Mouse (Mus musculus) hindbrain, embryonic 16.5 days (tissue): ENCODE measurements around the gene Apoc1. TPM values are rescaled to one million over a fixed set of nuclear protein-coding genes. Genes with fewer than 3 reads are reported as not detected.

ENCODE experiments used
- ATAC-seq: fragments of 200-750 bp; cut with Nextera tagmentation; 2 replicates; pipeline ENCODE4 v1.8.0; 2017; ENCODE audit warnings: moderate TSS enrichment, moderate library complexity
- H3K27ac ChIP-seq: fragments of 300-500 bp; sonication (generic); 2 replicates; pipeline ENCODE4 v1.5.1; 2014; ENCODE audit warnings: low read depth, mild to moderate bottlenecking, control low read depth, low read length, moderate library complexity
- H3K27me3 ChIP-seq: fragments of 300-500 bp; sonication (generic); replicated peaks from 2 replicates; pipeline ENCODE4 v1.6.1; 2014; ENCODE audit warnings: low read length; ENCODE audit not compliant: control insufficient read depth, insufficient read depth
- H3K36me3 ChIP-seq: fragments of 300-500 bp; sonication (generic); 2 replicates; pipeline ENCODE4 v1.6.1; 2014; ENCODE audit warnings: mild to moderate bottlenecking, low read length, moderate library complexity, mixed read lengths; ENCODE audit not compliant: control insufficient read depth, insufficient read depth
- H3K4me1 ChIP-seq: fragments of 300-500 bp; sonication (generic); 2 replicates; pipeline ENCODE4 v1.6.1; 2014; ENCODE audit warnings: low read depth, low read length; ENCODE audit not compliant: control insufficient read depth, insufficient read depth
- H3K4me2 ChIP-seq: fragments of 300-500 bp; sonication (generic); 2 replicates; pipeline ENCODE4 v1.6.1; 2014; ENCODE audit warnings: mild to moderate bottlenecking, low read length, control low read depth, moderate library complexity
- H3K4me3 ChIP-seq: fragments of 300-500 bp; sonication (generic); 2 replicates; pipeline ENCODE4 v1.5.1; 2014; ENCODE audit warnings: mild to moderate bottlenecking, low read length, control low read depth, moderate library complexity
- H3K9ac ChIP-seq: fragments of 300-500 bp; sonication (generic); 2 replicates; pipeline ENCODE4 v1.6.1; 2014; ENCODE audit warnings: low read depth, mild to moderate bottlenecking, control low read depth, low read length, moderate library complexity
- H3K9me3 ChIP-seq: fragments of 300-500 bp; sonication (generic); 2 replicates; pipeline ENCODE4 v1.6.1; 2014; ENCODE audit warnings: mild to moderate bottlenecking, low read length, moderate library complexity; ENCODE audit not compliant: control insufficient read depth
- WGBS: fragments of 180-500 bp; shearing (Covaris S2); extraction: QIAGEN DNeasy Blood & Tissue Kit; methylation state at CpG from one replicate; pipeline ENCODE4 v1.1.7; 2014; 5-methylcytosine and 5-hydroxymethylcytosine counted together
- polyA plus RNA-seq: library from polyadenylated mRNA; unstranded; fragments of >200 nt; fragmentation: Nextera tagmentation; extraction: Ambion mirVana; gene quantifications from 2 replicates; pipeline ENCODE4 v1.2.1, GENCODE M21; 2015

Gene Apoc1
- 1.4 and 3.1 TPM in 2 replicates for polyA plus RNA-seq

DNA sequence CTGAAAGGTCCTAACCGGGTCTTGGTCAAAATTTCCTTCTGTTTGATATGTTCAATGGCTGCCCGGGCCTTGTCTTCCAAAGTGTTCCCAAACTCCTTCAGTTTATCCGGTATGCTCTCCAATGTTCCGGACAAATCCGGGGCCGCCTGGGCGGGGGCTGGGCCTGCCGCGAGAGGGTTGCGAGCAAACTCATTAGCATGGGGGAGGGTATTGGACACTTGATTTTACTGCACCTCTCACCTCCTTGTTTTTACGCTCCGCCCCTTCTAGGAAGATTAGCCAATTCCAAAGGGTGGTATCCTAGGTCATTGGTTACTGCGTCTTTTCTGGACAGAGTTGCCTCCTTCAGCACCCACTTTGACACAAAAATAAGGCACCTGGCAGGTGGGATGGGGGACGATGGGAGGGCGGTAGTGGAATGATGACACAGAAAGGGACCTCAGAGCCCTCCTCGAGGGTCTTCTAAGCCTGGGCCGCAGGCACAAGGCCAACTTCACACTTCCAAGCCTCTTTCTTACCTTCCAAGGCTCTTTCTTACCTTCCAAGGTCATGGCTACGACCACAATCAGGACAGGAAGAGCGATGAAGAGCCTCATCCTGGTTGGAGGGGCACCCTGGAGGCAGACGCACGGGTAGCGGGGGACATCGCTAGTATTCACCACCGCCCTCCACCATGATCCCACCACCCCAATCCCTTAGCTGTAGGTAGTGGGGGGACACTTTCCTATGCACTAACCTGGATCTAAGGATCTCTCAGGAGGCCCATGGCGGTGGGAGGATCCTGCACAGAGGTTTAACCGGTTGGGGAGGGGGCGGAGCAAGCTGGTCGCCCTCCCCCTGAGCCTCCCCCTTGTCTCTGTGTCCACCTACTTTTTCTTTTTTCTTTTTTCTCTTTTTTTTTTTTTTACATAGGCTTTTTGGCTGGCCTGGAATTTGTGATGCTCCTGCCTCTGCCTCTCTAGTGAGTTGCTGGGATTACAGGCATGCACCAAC, at the start of gene Apoc1:
Apoc1 (minus strand) TSS at position 788 of the 993 bp plus-strand sequence.
- no peaks in the 10 kb centered on the region for H3K9me3 ChIP-seq
- H3K4me2 ChIP-seq = no peak within 1 kb of the TSS
- H3K27me3 ChIP-seq = no peaks in the 10 kb centered on the region
- peak within 1 kb of the TSS; percentile 32; the same call in 1 of the 2 replicates for H3K27ac ChIP-seq
- 54% methylated on average over 28 of the region's 28 CpGs for WGBS
- ATAC-seq = no peak
- H3K36me3 ChIP-seq = peaks cover 3% of the 10 kb centered on the region; the same call in 1 of the 2 replicates
- H3K4me1 ChIP-seq = no peaks in the 10 kb centered on the region
- peak within 1 kb of the TSS; percentile 18; the same call in 1 of the 2 replicates for H3K9ac ChIP-seq
- no peak within 1 kb of the TSS for H3K4me3 ChIP-seq

DNA sequence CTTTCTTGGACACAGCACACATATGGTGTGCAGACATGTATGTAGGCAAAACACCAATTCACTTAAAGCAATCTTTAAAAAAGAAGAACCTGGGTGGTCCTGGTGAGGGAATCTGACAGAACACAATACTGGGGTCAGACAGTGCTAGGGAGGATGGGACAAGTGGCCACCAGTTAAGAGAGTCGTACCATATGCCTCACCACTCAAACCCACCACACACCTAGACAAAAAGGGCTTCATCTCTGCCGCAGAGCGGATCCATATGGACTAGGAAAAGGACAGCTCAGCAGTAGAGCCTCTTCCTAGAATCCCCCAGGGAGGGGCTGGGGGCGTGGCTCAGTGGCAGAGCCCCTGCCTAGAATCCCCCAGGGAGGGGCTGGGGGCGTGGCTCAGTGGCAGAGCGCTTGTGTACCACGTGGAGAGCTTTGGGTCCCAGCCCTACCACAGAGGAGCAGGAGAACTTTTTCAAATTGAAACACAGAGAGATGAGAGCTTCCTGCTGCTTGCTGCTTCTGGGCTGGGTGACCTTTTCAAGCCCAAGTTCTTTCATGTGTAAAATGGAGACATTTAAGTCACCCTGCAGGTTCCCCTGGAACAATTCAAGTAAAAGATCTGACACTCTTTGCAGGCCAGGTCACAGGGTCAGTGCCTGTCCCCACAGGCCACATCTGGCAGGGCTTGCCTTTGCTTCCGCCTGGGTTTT, 49.0 kb upstream of the Apoc1 start:
- H3K36me3 ChIP-seq = peaks cover 11% of the 10 kb centered on the region
- WGBS = 8% methylated on average over 8 of the region's 8 CpGs
- H3K4me3 ChIP-seq = no peak overlapping the region
- no peak overlapping the region for H3K9ac ChIP-seq
- H3K9me3 ChIP-seq = no peaks in the 10 kb centered on the region
- no peak overlapping the region for H3K27ac ChIP-seq
- no peak overlapping the region for H3K4me2 ChIP-seq
- peaks cover 6% of the 10 kb centered on the region for H3K4me1 ChIP-seq
- ATAC-seq = no peak
- H3K27me3 ChIP-seq = no peaks in the 10 kb centered on the region

DNA sequence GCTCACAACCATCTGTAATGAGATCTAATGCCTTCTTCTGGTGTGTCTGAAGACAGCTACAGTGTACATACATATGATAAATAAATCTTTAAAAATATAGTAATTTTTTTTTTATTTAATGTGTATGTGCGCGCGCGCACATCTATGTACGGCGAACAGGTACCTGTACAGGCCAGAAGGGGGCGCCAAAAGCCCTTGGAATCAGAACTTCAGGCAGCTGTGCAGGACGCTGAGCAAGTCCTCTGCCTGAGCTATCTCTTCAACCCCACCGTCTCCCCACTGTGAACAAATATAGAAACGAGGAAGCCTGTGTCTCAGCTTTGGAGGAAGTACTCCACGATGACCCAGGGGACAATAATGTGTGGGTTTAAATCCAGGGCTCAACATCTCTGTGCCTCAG, 47.8 kb upstream of the Apoc1 start:
- H3K27me3 ChIP-seq = no peaks in the 10 kb centered on the region
- no peak for ATAC-seq
- H3K36me3 ChIP-seq = peaks cover 11% of the 10 kb centered on the region
- H3K4me3 ChIP-seq = no peak overlapping the region
- no peak overlapping the region for H3K4me2 ChIP-seq
- WGBS = 91% methylated on average over 11 of the region's 11 CpGs
- peaks cover 4% of the 10 kb centered on the region; the same call in 1 of the 2 replicates for H3K4me1 ChIP-seq
- H3K27ac ChIP-seq = no peak overlapping the region
- no peaks in the 10 kb centered on the region for H3K9me3 ChIP-seq
- no peak overlapping the region for H3K9ac ChIP-seq

DNA sequence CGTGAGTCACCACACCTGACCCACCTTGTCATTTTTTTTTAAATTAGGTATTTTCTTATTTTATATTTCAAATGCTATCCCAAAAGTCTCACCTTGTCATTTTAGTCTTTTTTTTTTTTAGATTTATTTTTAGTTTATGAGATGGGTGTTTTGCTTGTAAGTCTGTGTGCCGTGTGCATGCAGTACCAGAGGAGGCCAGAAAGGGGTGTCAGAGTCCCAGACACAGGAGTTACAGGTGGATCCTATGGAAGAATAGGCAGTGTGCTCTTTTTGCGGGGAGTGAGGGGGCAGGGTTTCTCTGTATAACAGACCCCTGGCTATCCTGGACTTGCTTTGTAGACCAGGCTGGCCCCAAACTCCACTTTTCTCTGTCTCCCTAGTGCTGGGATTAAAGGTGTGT, 46.3 kb upstream of the Apoc1 start:
- 87% methylated on average over 3 of the region's 3 CpGs for WGBS
- Histone ChIP-seq H3K27me3 (no peaks in the 10 kb centered on the region), H3K4me1 (no peaks in the 10 kb centered on the region; the same call in 1 of the 2 replicates), H3K4me3 (no peak overlapping the region), H3K36me3 (peaks cover 9% of the 10 kb centered on the region; the same call in 1 of the 2 replicates), H3K4me2 (no peak overlapping the region), H3K9me3 (no peaks in the 10 kb centered on the region), H3K9ac (no peak overlapping the region), H3K27ac (no peak overlapping the region)
- no peak for ATAC-seq

DNA sequence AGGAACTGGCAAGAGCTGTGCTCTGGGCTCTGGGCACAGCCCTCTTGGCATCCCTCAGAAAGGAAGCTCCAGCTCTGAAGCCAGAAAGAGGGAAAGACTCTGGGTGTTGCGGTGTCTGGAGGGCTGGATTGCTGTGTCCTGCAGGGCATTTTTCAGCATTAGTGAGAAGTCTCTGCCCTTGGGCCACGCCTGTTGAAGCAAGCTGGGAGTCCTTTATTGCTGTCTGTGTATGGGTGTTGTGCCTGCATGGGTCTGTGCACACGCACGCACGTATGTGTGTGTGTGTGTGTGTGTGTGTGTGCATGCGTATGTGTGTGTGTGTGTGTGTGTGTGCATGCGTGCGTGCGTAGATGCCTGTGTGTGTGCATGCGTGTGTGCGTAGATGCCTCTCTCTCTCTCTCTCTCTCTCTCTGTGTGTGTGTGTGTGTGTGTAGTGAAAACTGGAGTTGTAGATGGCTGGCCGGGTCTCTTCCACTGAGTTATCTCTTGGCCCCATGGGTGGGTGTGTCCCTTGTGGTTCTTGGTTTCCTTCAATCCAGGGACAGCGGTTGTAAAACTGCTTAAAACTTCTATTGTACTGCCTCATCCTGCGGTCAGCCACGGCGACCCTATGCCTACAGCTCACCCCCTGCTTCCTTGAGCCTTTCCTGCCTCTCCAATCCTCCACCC, 44.1 kb upstream of the Apoc1 start:
- Histone ChIP-seq H3K4me2 (no peak overlapping the region), H3K27ac (no peak overlapping the region), H3K4me1 (no peaks in the 10 kb centered on the region; the same call in 1 of the 2 replicates), H3K27me3 (no peaks in the 10 kb centered on the region), H3K9me3 (no peaks in the 10 kb centered on the region), H3K4me3 (no peak overlapping the region), H3K36me3 (peaks cover 15% of the 10 kb centered on the region), H3K9ac (no peak overlapping the region)
- ATAC-seq = no peak
- 90% methylated on average over 16 of the region's 16 CpGs for WGBS

DNA sequence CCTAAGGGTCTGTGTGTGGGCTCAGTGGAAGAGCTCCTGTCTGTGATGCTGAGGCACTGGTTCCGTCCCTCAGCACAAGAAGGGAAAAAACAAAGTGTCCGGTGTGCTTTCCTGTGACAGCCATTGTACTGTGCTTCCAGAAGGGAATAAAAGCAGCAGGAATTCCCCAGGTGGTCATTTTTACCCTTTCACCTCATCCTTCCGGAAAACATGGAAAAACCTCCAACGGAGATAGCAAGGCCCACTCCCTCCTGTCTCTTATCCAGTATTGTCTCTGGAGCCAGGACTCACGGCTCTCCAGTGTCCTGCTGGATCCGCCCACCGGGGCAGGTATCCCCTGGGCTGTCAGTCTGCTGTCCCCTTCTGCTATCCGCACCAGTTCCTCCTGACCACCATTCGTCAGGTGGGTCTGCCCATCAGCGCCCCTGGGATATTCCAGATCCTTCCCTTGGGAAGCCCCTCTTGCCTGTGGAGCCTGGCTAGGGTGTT, 41.8 kb upstream of the Apoc1 start:
- no peaks in the 10 kb centered on the region for H3K9me3 ChIP-seq
- no peaks in the 10 kb centered on the region for H3K27me3 ChIP-seq
- ATAC-seq = no peak
- no peak overlapping the region for H3K4me2 ChIP-seq
- H3K4me1 ChIP-seq = no peaks in the 10 kb centered on the region
- 86% methylated on average over 10 of the region's 10 CpGs for WGBS
- no peak overlapping the region for H3K9ac ChIP-seq
- peaks cover 29% of the 10 kb centered on the region for H3K36me3 ChIP-seq
- no peak overlapping the region for H3K27ac ChIP-seq
- no peak overlapping the region for H3K4me3 ChIP-seq

DNA sequence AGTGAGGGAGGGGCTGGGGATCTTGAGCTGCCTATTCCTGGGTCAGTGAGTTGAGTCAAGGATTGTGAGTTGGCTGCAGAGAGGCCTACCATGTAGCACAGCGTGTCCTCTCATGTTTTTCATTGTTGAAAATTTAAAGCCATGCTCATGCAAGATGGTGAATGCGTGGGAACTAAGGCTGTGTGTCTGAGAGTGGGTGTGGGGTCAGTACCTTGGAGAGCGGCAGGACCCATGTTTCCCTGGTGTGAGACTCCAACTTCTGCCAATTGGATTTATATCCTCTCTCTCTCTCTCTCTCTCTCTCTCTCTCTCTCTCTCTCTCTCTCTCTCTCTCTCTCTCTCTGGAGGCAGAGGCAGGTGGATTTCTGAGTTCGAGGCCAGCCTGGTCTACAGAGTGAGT, 34.1 kb upstream of the Apoc1 start:
- H3K27ac ChIP-seq = no peak overlapping the region
- no peak overlapping the region for H3K9ac ChIP-seq
- H3K9me3 ChIP-seq = no peaks in the 10 kb centered on the region
- H3K36me3 ChIP-seq = peaks cover 53% of the 10 kb centered on the region
- H3K4me1 ChIP-seq = no peaks in the 10 kb centered on the region
- H3K4me2 ChIP-seq = no peak overlapping the region
- no peak for ATAC-seq
- no peaks in the 10 kb centered on the region for H3K27me3 ChIP-seq
- WGBS = 87% methylated on average over 4 of the region's 4 CpGs
- no peak overlapping the region for H3K4me3 ChIP-seq

DNA sequence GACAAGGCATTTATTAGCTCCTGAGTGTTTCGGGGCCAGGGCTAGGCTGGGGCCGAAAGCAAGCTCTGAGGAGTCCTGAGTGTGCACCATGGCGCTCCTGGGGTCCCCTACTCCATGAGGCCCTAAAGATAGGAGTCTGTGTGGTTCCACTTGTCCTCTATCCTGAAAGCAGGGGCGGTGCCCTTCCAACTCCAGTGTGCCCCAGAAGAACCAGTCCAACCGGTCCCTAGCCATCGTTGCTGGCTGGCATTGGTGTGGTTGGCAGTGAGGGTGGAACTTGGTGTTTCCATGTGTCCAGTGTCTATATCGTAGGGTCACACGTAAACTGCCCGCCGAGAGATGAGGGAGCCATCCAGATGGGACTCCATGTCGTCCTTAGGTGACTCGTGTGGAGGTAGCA, 31.7 kb upstream of the Apoc1 start:
- no peak overlapping the region for H3K4me2 ChIP-seq
- H3K36me3 ChIP-seq = peaks cover 46% of the 10 kb centered on the region
- H3K9me3 ChIP-seq = peaks cover 2% of the 10 kb centered on the region
- ATAC-seq = no peak
- H3K27ac ChIP-seq = no peak overlapping the region
- H3K4me1 ChIP-seq = no peaks in the 10 kb centered on the region
- no peak overlapping the region for H3K4me3 ChIP-seq
- 92% methylated on average over 12 of the region's 12 CpGs for WGBS
- H3K9ac ChIP-seq = no peak overlapping the region
- H3K27me3 ChIP-seq = no peaks in the 10 kb centered on the region
